Mouse (Mus musculus): Measurements from ENCODE around the gene Tnfsf14. TPM values are rescaled to one million over a fixed set of nuclear protein-coding genes. Genes with fewer than 3 reads are reported as not detected.

Tnfsf14 gene
- 0.17 and 0.20 TPM in 2 replicates for polyA plus RNA-seq (2012; rRNA removed)
- polyA plus RNA-seq (2014; fragmentation: Nextera tagmentation; extraction: Ambion mirVana): not detected in 2 replicates

DNA sequence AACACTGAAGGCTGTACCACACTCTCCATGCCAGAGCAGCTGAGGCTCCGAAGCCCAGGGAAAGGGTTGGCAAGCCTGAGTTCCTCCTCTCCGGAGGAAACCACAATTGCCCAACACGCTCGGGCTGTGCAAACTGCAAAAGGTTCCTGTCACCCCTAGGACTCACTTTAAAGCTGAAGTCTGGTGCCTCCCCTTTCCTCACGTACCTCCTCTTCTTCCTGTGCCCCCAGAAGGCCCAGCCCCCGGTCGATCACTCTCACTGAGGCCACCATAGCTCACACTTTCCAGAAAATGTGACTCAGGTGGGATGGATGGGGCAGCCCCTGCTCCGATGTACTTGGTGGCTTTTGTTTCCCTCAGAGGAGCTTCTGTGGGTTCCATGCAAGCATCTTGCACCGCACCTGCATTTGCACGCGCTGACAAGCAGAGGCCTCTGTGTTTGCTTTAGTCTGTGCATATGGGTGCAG, at the start of gene Tnfsf14:
TSS of gene Tnfsf14 (minus strand) at position 137 of the 467 bp plus-strand sequence.
- Histone ChIP-seq H3K9me3 (ENCODE audit: control insufficient read depth, low read length) (no peaks in the 10 kb centered on the region), H3K4me1 (ENCODE audit: control insufficient read depth, insufficient read depth, low read length) (no peaks in the 10 kb centered on the region), H3K27me3 (ENCODE audit: control insufficient read depth, insufficient read depth, low read length) (no peaks in the 10 kb centered on the region), H3K36me3 (ENCODE audit: control insufficient read depth, insufficient read depth, low read length) (no peaks in the 10 kb centered on the region), H3K4me2 (replicated peaks; ENCODE audit: low read depth, low read length, severe bottlenecking) (no peak within 1 kb of the TSS), H3K27ac (replicated peaks; ENCODE audit: low read depth, low read length) (no peak within 1 kb of the TSS), H3K4me3 (replicated peaks; ENCODE audit: low read length) (no peak within 1 kb of the TSS), H3K9ac (ENCODE audit: low read depth, low read length, severe bottlenecking) (no peak within 1 kb of the TSS)
- DNase-seq (ENCODE audit: low spot score) (no peak), ATAC-seq (ENCODE audit: low FRiP score, low read depth) (no peak)
- no peak for TF ChIP-seq POLR2A (IDR thresholded peaks at IDR 0.05; ENCODE audit: borderline replicate concordance, extremely low read depth, insufficient read depth, insufficient read length)
- WGBS: 84% methylated on average over 11 of the region's 11 CpGs

DNA sequence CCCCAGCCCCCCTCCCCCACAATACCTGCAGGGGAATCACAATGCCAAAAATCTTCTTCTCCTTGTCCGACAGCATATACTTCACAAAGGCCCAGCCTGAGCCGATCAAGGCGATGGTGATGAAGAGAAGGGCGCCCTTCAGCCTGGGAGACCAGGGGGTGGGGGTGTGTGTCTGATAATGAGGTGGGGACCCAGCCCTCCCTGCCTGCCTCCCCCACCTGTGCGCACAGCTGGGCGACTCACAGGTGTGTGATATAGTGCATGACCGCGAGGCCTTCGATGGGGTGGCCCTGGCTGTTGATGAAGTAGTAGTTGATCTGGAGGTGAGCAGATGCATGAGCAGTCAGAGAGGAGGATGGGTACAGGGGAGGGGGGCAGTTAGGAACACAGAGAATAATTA, 43.2 kb upstream of the Tnfsf14 start:
- H3K4me2 ChIP-seq (replicated peaks; ENCODE audit: low read depth, low read length, severe bottlenecking): no peak overlapping the region
- ATAC-seq (ENCODE audit: low FRiP score, low read depth) (no peak), DNase-seq (ENCODE audit: low spot score) (no peak)
- H3K27me3 ChIP-seq (ENCODE audit: control insufficient read depth, insufficient read depth, low read length): no peaks in the 10 kb centered on the region
- H3K27ac ChIP-seq (replicated peaks; ENCODE audit: low read depth, low read length): no peak overlapping the region
- no peak overlapping the region for H3K4me3 ChIP-seq (replicated peaks; ENCODE audit: low read length)
- WGBS: 96% methylated on average over 9 of the region's 9 CpGs
- H3K9me3 ChIP-seq (ENCODE audit: control insufficient read depth, low read length): peaks cover 6% of the 10 kb centered on the region; the same call in 1 of the 2 replicates
- TF ChIP-seq POLR2A (IDR thresholded peaks at IDR 0.05; ENCODE audit: borderline replicate concordance, extremely low read depth, insufficient read depth, insufficient read length): no peak
- no peak overlapping the region for H3K9ac ChIP-seq (ENCODE audit: low read depth, low read length, severe bottlenecking)
- H3K36me3 ChIP-seq (ENCODE audit: control insufficient read depth, insufficient read depth, low read length): peaks cover 43% of the 10 kb centered on the region
- H3K4me1 ChIP-seq (ENCODE audit: control insufficient read depth, insufficient read depth, low read length): no peaks in the 10 kb centered on the region

DNA sequence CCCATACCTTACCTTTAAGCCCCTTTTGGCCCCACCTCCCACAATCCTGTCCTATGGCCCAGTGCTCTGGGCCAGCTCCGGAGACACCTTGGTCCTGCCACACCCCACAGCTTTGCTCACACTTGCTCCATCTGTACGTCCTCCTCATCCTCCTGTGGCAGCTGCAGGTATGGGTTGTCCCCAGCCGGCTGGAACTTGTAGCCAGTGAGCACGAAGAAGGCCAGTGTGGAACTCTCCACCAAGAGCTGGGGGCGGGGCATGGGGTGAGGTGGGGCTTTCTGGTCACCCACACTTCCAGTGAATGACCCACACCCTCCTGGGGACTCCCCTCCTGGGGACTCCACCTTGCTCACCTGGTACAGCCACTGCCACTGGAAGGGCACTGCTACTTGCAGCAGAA, 41.8 kb upstream of the Tnfsf14 start:
- WGBS: 81% methylated on average over 5 of the region's 5 CpGs

DNA sequence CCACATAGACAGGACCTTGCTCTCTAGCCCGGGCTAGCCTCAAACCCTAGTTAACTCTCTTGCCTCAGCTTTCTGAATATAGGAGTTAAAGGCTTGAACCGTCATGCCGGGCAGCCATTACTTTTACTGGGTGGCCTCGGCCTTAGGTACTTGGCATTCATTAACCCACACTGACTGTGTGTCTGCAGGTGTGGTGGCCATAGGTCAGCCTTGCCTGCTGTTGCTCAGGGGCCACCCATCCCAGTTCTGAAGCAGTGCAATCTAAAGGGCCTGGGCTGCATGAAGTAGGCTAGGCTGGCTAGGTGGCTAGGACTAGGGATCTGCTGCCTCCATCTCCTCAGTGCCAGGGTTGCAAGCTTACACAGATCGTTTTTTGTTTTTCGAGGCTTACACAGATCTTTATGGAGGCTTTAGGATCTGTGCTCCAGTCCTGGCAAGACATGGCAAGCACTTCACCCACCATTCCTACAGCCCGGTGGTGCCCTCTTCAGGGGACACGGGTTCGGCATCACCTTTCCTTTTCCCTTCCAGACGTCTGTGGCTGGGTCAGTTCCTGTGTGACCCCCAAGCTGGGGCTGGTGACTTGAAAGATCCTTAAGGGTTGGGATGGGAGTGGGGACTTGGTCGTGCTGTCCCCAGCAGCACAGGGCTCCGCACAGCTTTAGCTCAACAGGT, 40.4 kb upstream of the Tnfsf14 start:
- no peak for DNase-seq (ENCODE audit: low spot score)
- no peak for ATAC-seq (ENCODE audit: low FRiP score, low read depth)
- peaks cover 35% of the 10 kb centered on the region for H3K36me3 ChIP-seq (ENCODE audit: control insufficient read depth, insufficient read depth, low read length)
- 79% methylated on average over 12 of the region's 12 CpGs for WGBS
- H3K4me2 ChIP-seq (replicated peaks; ENCODE audit: low read depth, low read length, severe bottlenecking): no peak overlapping the region
- no peak for TF ChIP-seq POLR2A (IDR thresholded peaks at IDR 0.05; ENCODE audit: borderline replicate concordance, extremely low read depth, insufficient read depth, insufficient read length)
- H3K9ac ChIP-seq (ENCODE audit: low read depth, low read length, severe bottlenecking): no peak overlapping the region
- H3K4me3 ChIP-seq (replicated peaks; ENCODE audit: low read length): no peak overlapping the region
- H3K9me3 ChIP-seq (ENCODE audit: control insufficient read depth, low read length): no peaks in the 10 kb centered on the region
- no peak overlapping the region for H3K27ac ChIP-seq (replicated peaks; ENCODE audit: low read depth, low read length)
- no peaks in the 10 kb centered on the region for H3K27me3 ChIP-seq (ENCODE audit: control insufficient read depth, insufficient read depth, low read length)
- H3K4me1 ChIP-seq (ENCODE audit: control insufficient read depth, insufficient read depth, low read length): no peaks in the 10 kb centered on the region

More for the DNA sequence above, 41.8 kb upstream of the Tnfsf14 start:
- DNase-seq (ENCODE audit: low spot score): no peak
- Histone ChIP-seq H3K9ac (ENCODE audit: low read depth, low read length, severe bottlenecking) (no peak overlapping the region), H3K27me3 (ENCODE audit: control insufficient read depth, insufficient read depth, low read length) (no peaks in the 10 kb centered on the region), H3K27ac (replicated peaks; ENCODE audit: low read depth, low read length) (no peak overlapping the region), H3K4me3 (replicated peaks; ENCODE audit: low read length) (no peak overlapping the region), H3K4me1 (ENCODE audit: control insufficient read depth, insufficient read depth, low read length) (no peaks in the 10 kb centered on the region), H3K9me3 (ENCODE audit: control insufficient read depth, low read length) (no peaks in the 10 kb centered on the region), H3K4me2 (replicated peaks; ENCODE audit: low read depth, low read length, severe bottlenecking) (no peak overlapping the region), H3K36me3 (ENCODE audit: control insufficient read depth, insufficient read depth, low read length) (peaks cover 35% of the 10 kb centered on the region)
- ATAC-seq (ENCODE audit: low FRiP score, low read depth): no peak
- no peak for TF ChIP-seq POLR2A (IDR thresholded peaks at IDR 0.05; ENCODE audit: borderline replicate concordance, extremely low read depth, insufficient read depth, insufficient read length)

DNA sequence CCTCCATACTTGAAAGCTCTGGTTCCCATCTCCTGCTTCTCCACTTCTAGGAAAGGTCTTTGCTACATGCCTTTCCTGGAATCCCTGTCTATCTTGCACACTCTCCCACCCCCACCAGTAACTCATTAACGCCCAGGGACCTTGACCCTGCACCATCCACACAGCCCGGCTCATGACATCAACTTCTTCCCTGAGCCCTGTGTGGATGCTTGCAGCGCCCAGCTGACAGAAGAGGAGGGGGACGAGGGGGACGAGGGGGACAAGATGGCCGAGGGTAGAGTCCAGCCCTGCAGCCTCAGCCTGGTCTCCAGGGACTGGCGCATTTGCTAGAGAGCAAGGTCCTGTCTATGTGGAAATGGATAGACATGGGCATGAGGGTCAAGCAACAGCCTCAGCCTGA, 39.1 kb upstream of the Tnfsf14 start:
- Histone ChIP-seq H3K9me3 (ENCODE audit: control insufficient read depth, low read length) (no peaks in the 10 kb centered on the region), H3K27me3 (ENCODE audit: control insufficient read depth, insufficient read depth, low read length) (no peaks in the 10 kb centered on the region), H3K4me2 (replicated peaks; ENCODE audit: low read depth, low read length, severe bottlenecking) (no peak overlapping the region), H3K9ac (ENCODE audit: low read depth, low read length, severe bottlenecking) (no peak overlapping the region), H3K36me3 (ENCODE audit: control insufficient read depth, insufficient read depth, low read length) (peaks cover 35% of the 10 kb centered on the region), H3K27ac (replicated peaks; ENCODE audit: low read depth, low read length) (no peak overlapping the region), H3K4me3 (replicated peaks; ENCODE audit: low read length) (no peak overlapping the region), H3K4me1 (ENCODE audit: control insufficient read depth, insufficient read depth, low read length) (no peaks in the 10 kb centered on the region)
- ATAC-seq (ENCODE audit: low FRiP score, low read depth): no peak
- DNase-seq (ENCODE audit: low spot score): no peak
- TF ChIP-seq POLR2A (IDR thresholded peaks at IDR 0.05; ENCODE audit: borderline replicate concordance, extremely low read depth, insufficient read depth, insufficient read length): no peak
- WGBS: 51% methylated on average over 7 of the region's 7 CpGs
